Mouse (Mus musculus) kidney, postnatal 0 days (tissue): ENCODE data around the gene Ubash3b. TPM values are rescaled to one million over a fixed set of nuclear protein-coding genes. Genes with fewer than 3 reads are reported as not detected.
A peak's percentile ranks its signal among the peaks of the same experiment; 100 is the strongest.

Experiments used
- ATAC-seq: fragments of 200-750 bp; cut with Nextera tagmentation; replicated peaks from 2 replicates; pipeline ENCODE4 v1.8.0; 2017; ENCODE audit warnings: low read depth, moderate number of reproducible peaks, moderate TSS enrichment, moderate library complexity; ENCODE audit not compliant: low FRiP score
- DNase-seq: peaks from one replicate; pipeline ENCODE4 v3.0.0-alpha.2; 2016; ENCODE audit warnings: low spot score
- H3K27ac ChIP-seq: fragments of 300-500 bp; sonication (generic); 2 replicates; pipeline ENCODE4 v1.5.1; 2014; ENCODE audit warnings: mild to moderate bottlenecking
- H3K27me3 ChIP-seq: fragments of 300-500 bp; sonication (generic); 2 replicates; pipeline ENCODE4 v1.6.1; 2014; ENCODE audit warnings: low read length, mixed read lengths; ENCODE audit not compliant: insufficient read depth
- H3K36me3 ChIP-seq: fragments of 300-500 bp; sonication (generic); 2 replicates; pipeline ENCODE4 v1.6.1; 2014; ENCODE audit warnings: low read length, mixed read lengths; ENCODE audit not compliant: insufficient read depth
- H3K4me1 ChIP-seq: fragments of 300-500 bp; sonication (generic); replicated peaks from 2 replicates; pipeline ENCODE4 v1.6.1; 2014; ENCODE audit warnings: antibody characterized with exemption, low read length, mixed read lengths; ENCODE audit not compliant: insufficient read depth
- H3K4me2 ChIP-seq: fragments of 300-500 bp; sonication (generic); 2 replicates; pipeline ENCODE4 v1.6.1; 2014; ENCODE audit warnings: mild to moderate bottlenecking, low read length, moderate library complexity, mixed read lengths
- H3K4me3 ChIP-seq: fragments of 300-500 bp; sonication (generic); replicated peaks from 2 replicates; pipeline ENCODE4 v1.5.1; 2014; ENCODE audit warnings: low read depth, low read length
- H3K9ac ChIP-seq: fragments of 300-500 bp; sonication (generic); 2 replicates; pipeline ENCODE4 v1.6.1; 2014; ENCODE audit warnings: low read depth, low read length
- H3K9me3 ChIP-seq: fragments of 300-500 bp; sonication (generic); replicated peaks from 2 replicates; pipeline ENCODE4 v1.6.1; 2016; ENCODE audit warnings: low read length, inconsistent platforms, mixed read lengths
- CTCF ChIP-seq: IDR thresholded peaks from 2 replicates; pipeline ENCODE4 v1.5.1; 2016; ENCODE audit warnings: antibody characterized with exemption, low read depth, mild to moderate bottlenecking, moderate library complexity
- WGBS: fragments of 180-500 bp; shearing (Covaris S2); extraction: QIAGEN DNeasy Blood & Tissue Kit; methylation state at CpG from one replicate; pipeline ENCODE4 v1.1.7; 2014; 5-methylcytosine and 5-hydroxymethylcytosine counted together
- polyA plus RNA-seq: library from polyadenylated mRNA; unstranded; fragments of >200 nt; fragmentation: Nextera tagmentation; extraction: Ambion mirVana; gene quantifications from 2 replicates; pipeline ENCODE4 v1.2.1, GENCODE M21; 2015

Gene Ubash3b
- polyA plus RNA-seq, 1 experiment from 2014 or later = 7.5 TPM

GRCm38 (mm10) chr9:41119958-41120357 lies 41.5 kb downstream of the Ubash3b start:
- 80% methylated on average over 6 of the region's 6 CpGs for WGBS
- no peaks in the 10 kb centered on the region for H3K27me3 ChIP-seq
- no peak overlapping the region for H3K27ac ChIP-seq
- no peak overlapping the region for H3K4me3 ChIP-seq
- H3K4me1 ChIP-seq = peaks cover 4% of the 10 kb centered on the region; the same call in 1 of the 2 replicates
- DNase-seq = no peak
- no peak overlapping the region for H3K9ac ChIP-seq
- H3K9me3 ChIP-seq = no peaks in the 10 kb centered on the region
- no peak overlapping the region for H3K4me2 ChIP-seq
- ATAC-seq = no peak
- no peak for TF ChIP-seq CTCF
- no peaks in the 10 kb centered on the region for H3K36me3 ChIP-seq

GRCm38 (mm10) chr9:41118065-41118464 lies 43.4 kb downstream of the Ubash3b start:
- no peak for TF ChIP-seq CTCF
- Histone ChIP-seq H3K36me3 (no peaks in the 10 kb centered on the region), H3K9ac (no peak overlapping the region), H3K4me2 (no peak overlapping the region), H3K27me3 (no peaks in the 10 kb centered on the region), H3K4me3 (no peak overlapping the region), H3K9me3 (no peaks in the 10 kb centered on the region), H3K27ac (no peak overlapping the region), H3K4me1 (peaks cover 4% of the 10 kb centered on the region; the same call in 1 of the 2 replicates)
- WGBS = 24% methylated on average over 7 of the region's 7 CpGs
- DNase-seq = peak; percentile 54
- ATAC-seq = 0 out of 2 replicates have a peak, but pooled peaks have one; percentile 29

- ATAC-seq = no peak
- no peak for TF ChIP-seq CTCF
- 93% methylated on average over 12 of the region's 12 CpGs for WGBS
- H3K4me1 ChIP-seq = peaks cover 4% of the 10 kb centered on the region; the same call in 1 of the 2 replicates
- no peaks in the 10 kb centered on the region for H3K9me3 ChIP-seq
- no peaks in the 10 kb centered on the region for H3K36me3 ChIP-seq
- H3K4me3 ChIP-seq = no peak overlapping the region
- H3K4me2 ChIP-seq = no peak overlapping the region
- H3K27me3 ChIP-seq = no peaks in the 10 kb centered on the region
- DNase-seq = no peak
- no peak overlapping the region for H3K9ac ChIP-seq
- H3K27ac ChIP-seq = no peak overlapping the region
Observed at GRCm38 (mm10) chr9:41116126-41116525, 45.4 kb downstream of the Ubash3b start.

GRCm38 (mm10) chr9:41114367-41114766 lies 47.1 kb downstream of the Ubash3b start:
- no peak overlapping the region for H3K27ac ChIP-seq
- 95% methylated on average over 9 of the region's 9 CpGs for WGBS
- H3K36me3 ChIP-seq = no peaks in the 10 kb centered on the region
- no peak overlapping the region for H3K9ac ChIP-seq
- no peak for TF ChIP-seq CTCF
- no peaks in the 10 kb centered on the region for H3K27me3 ChIP-seq
- DNase-seq (no peak), ATAC-seq (no peak)
- no peak overlapping the region for H3K4me2 ChIP-seq
- peaks cover 9% of the 10 kb centered on the region; the same call in 1 of the 2 replicates for H3K4me1 ChIP-seq
- no peaks in the 10 kb centered on the region for H3K9me3 ChIP-seq
- H3K4me3 ChIP-seq = no peak overlapping the region

GRCm38 (mm10) chr9:41109749-41110148 lies 51.7 kb downstream of the Ubash3b start:
- Histone ChIP-seq H3K27ac (no peak overlapping the region), H3K9ac (no peak overlapping the region), H3K9me3 (no peaks in the 10 kb centered on the region), H3K4me1 (peaks cover 22% of the 10 kb centered on the region), H3K27me3 (no peaks in the 10 kb centered on the region), H3K4me3 (no peak overlapping the region), H3K36me3 (no peaks in the 10 kb centered on the region), H3K4me2 (no peak overlapping the region)
- no peak for ATAC-seq
- DNase-seq = no peak
- no peak for TF ChIP-seq CTCF
- WGBS = 80% methylated on average over 7 of the region's 7 CpGs

- Histone ChIP-seq H3K36me3 (no peaks in the 10 kb centered on the region), H3K4me3 (no peak overlapping the region), H3K4me2 (0 out of 2 replicates have a peak overlapping the region, but pooled peaks have one; percentile 3), H3K9ac (no peak overlapping the region), H3K9me3 (no peaks in the 10 kb centered on the region), H3K27ac (0 out of 2 replicates have a peak overlapping the region, but pooled peaks have one; percentile 31), H3K4me1 (peaks cover 22% of the 10 kb centered on the region), H3K27me3 (no peaks in the 10 kb centered on the region)
- DNase-seq (peak; percentile 93), ATAC-seq (peak; percentile 72)
- 22% methylated on average over 14 of the region's 14 CpGs for WGBS
- no peak for TF ChIP-seq CTCF
Observed at GRCm38 (mm10) chr9:41108324-41109180, 52.9 kb downstream of the Ubash3b start.
